Mouse (Mus musculus) midbrain, embryonic 13.5 days (tissue): Measurements from ENCODE around the gene Nhlrc1. TPM values are rescaled to one million over a fixed set of nuclear protein-coding genes. Genes with fewer than 3 reads are reported as not detected.

Experiments used
- ATAC-seq: fragments of 200-750 bp; cut with Nextera tagmentation; 2 replicates; pipeline ENCODE4 v1.8.0; 2017; ENCODE audit warnings: mild to moderate bottlenecking, moderate TSS enrichment, moderate library complexity
- H3K27ac ChIP-seq: fragments of 300-500 bp; sonication (generic); 2 replicates; pipeline ENCODE4 v1.5.1; 2015; ENCODE audit warnings: inconsistent platforms, mild to moderate bottlenecking, moderate library complexity
- H3K27me3 ChIP-seq: fragments of 300-500 bp; sonication (generic); 2 replicates; pipeline ENCODE4 v1.6.1; 2015; ENCODE audit warnings: mild to moderate bottlenecking, inconsistent platforms
- H3K36me3 ChIP-seq: fragments of 300-500 bp; sonication (generic); 2 replicates; pipeline ENCODE4 v1.6.1; 2015; ENCODE audit warnings: mild to moderate bottlenecking, inconsistent platforms
- H3K4me1 ChIP-seq: fragments of 300-500 bp; sonication (generic); replicated peaks from 2 replicates; pipeline ENCODE4 v1.6.1; 2015; ENCODE audit warnings: inconsistent platforms
- H3K4me2 ChIP-seq: fragments of 300-500 bp; sonication (generic); replicated peaks from 2 replicates; pipeline ENCODE4 v1.6.1; 2015; ENCODE audit warnings: moderate library complexity, mild to moderate bottlenecking, inconsistent platforms
- H3K4me3 ChIP-seq: fragments of 300-500 bp; sonication (generic); replicated peaks from 2 replicates; pipeline ENCODE4 v1.5.1; 2015; ENCODE audit warnings: mild to moderate bottlenecking, inconsistent platforms
- H3K9ac ChIP-seq: fragments of 300-500 bp; sonication (generic); replicated peaks from 2 replicates; pipeline ENCODE4 v1.6.1; 2015; ENCODE audit warnings: mild to moderate bottlenecking, inconsistent platforms
- H3K9me3 ChIP-seq: fragments of 300-500 bp; sonication (generic); 2 replicates; pipeline ENCODE4 v1.6.1; 2016; ENCODE audit warnings: mild to moderate bottlenecking, inconsistent platforms
- WGBS: fragments of 180-500 bp; shearing (Covaris S2); methylation state at CpG from one replicate; pipeline ENCODE4 v1.1.7; 2015; 5-methylcytosine and 5-hydroxymethylcytosine counted together
- polyA plus RNA-seq: library from polyadenylated mRNA; unstranded; fragments of >200 nt; fragmentation: Nextera tagmentation; extraction: Ambion mirVana; gene quantifications from 2 replicates; pipeline ENCODE4 v1.2.1, GENCODE M21; 2015

Gene Nhlrc1
- 10.1 and 12.2 TPM in 2 replicates for polyA plus RNA-seq

- H3K9me3 ChIP-seq, result peaks cover 18% of the 10 kb centered on the region
Measured at GRCm38 (mm10) chr13:47014334-47015194, at the start of gene Nhlrc1. Nhlrc1 (minus strand) TSS chr13:47014850.

GRCm38 (mm10) chr13:47063985-47064760 is 49.5 kb upstream of the Nhlrc1 start:
- peaks cover 90% of the 10 kb centered on the region for H3K36me3 ChIP-seq
- 83% methylated on average over 15 of the region's 15 CpGs for WGBS

More at GRCm38 (mm10) chr13:47014334-47015194, at the start of gene Nhlrc1:
- peak; percentile 91 for ATAC-seq
- peaks cover 11% of the 10 kb centered on the region; the same call in 1 of the 2 replicates for H3K4me1 ChIP-seq
- peaks cover 6% of the 10 kb centered on the region; the same call in 1 of the 2 replicates for H3K27me3 ChIP-seq
- H3K4me3 ChIP-seq, result peak within 1 kb of the TSS; percentile 63
- peaks cover 12% of the 10 kb centered on the region for H3K36me3 ChIP-seq
- peak within 1 kb of the TSS; percentile 95 for H3K4me2 ChIP-seq
- no peak within 1 kb of the TSS for H3K27ac ChIP-seq
- H3K9ac ChIP-seq, result peak within 1 kb of the TSS; percentile 69
- WGBS, result 2% methylated on average over 65 of the region's 73 CpGs

DNA sequence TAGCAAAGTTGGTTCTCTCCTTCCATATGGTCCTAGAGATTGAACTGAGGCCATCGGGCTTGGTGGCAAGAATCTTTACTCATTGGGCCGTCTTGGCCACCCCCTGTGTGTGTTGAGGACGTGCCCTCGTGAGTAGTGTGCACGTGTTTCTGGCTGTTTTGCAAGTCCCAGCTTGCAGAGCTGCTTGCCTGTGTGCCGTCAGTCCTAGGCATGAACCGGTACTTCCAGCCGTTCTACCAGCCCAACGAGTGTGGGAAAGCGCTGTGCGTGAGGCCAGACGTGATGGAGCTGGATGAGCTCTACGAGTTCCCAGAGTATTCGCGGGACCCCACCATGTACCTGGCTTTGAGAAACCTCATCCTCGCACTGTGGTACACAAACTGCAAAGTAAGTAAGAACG is 48.1 kb upstream of the Nhlrc1 start:
- Histone ChIP-seq H3K27me3 (no peaks in the 10 kb centered on the region), H3K4me1 (no peaks in the 10 kb centered on the region), H3K9me3 (no peaks in the 10 kb centered on the region), H3K27ac (no peak overlapping the region), H3K4me2 (no peak overlapping the region), H3K4me3 (no peak overlapping the region), H3K9ac (no peak overlapping the region), H3K36me3 (peaks cover 91% of the 10 kb centered on the region)
- no peak for ATAC-seq
- 94% methylated on average over 17 of the region's 17 CpGs for WGBS

More at GRCm38 (mm10) chr13:47063985-47064760, 49.5 kb upstream of the Nhlrc1 start:
- ATAC-seq, result no peak
- H3K4me1 ChIP-seq, result no peaks in the 10 kb centered on the region
- H3K27ac ChIP-seq, result no peak overlapping the region
- H3K4me2 ChIP-seq, result no peak overlapping the region
- H3K9me3 ChIP-seq, result no peaks in the 10 kb centered on the region
- H3K27me3 ChIP-seq, result no peaks in the 10 kb centered on the region
- no peak overlapping the region for H3K9ac ChIP-seq
- H3K4me3 ChIP-seq, result no peak overlapping the region

DNA sequence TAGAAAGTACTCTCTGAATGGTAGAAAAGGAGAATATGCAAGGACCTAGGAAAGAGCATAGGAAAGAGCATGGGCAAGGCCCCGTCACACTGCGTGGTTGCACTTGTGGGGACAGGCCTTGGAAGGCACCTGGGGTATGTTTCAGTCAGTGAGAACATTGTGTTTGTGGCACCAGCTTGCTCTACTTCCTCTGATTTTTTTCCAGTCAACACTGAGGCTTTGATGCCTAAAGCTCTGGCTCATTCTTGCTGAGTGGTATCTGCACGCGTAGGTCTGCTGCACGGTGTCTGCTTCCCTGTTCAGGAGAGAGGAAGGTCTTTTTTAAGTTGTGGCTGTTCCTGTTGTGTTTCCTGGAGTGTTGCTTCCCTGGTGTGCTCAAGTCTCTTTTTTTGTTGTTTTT is 42.1 kb upstream of the Nhlrc1 start:
- 98% methylated on average over 5 of the region's 5 CpGs for WGBS
- no peak overlapping the region for H3K4me3 ChIP-seq
- no peak overlapping the region for H3K27ac ChIP-seq
- no peak for ATAC-seq
- H3K4me1 ChIP-seq, result no peaks in the 10 kb centered on the region
- no peak overlapping the region for H3K4me2 ChIP-seq
- peaks cover 88% of the 10 kb centered on the region for H3K36me3 ChIP-seq
- no peaks in the 10 kb centered on the region for H3K9me3 ChIP-seq
- no peak overlapping the region for H3K9ac ChIP-seq
- no peaks in the 10 kb centered on the region for H3K27me3 ChIP-seq

- Histone ChIP-seq H3K9me3 (no peaks in the 10 kb centered on the region), H3K9ac (no peak overlapping the region), H3K36me3 (peaks cover 87% of the 10 kb centered on the region), H3K4me1 (no peaks in the 10 kb centered on the region), H3K27me3 (no peaks in the 10 kb centered on the region), H3K4me2 (no peak overlapping the region), H3K27ac (no peak overlapping the region), H3K4me3 (no peak overlapping the region)
- WGBS, result 95% methylated on average over 11 of the region's 11 CpGs
- ATAC-seq, result no peak
Measured at GRCm38 (mm10) chr13:47056126-47056525, 41.5 kb upstream of the Nhlrc1 start.

DNA sequence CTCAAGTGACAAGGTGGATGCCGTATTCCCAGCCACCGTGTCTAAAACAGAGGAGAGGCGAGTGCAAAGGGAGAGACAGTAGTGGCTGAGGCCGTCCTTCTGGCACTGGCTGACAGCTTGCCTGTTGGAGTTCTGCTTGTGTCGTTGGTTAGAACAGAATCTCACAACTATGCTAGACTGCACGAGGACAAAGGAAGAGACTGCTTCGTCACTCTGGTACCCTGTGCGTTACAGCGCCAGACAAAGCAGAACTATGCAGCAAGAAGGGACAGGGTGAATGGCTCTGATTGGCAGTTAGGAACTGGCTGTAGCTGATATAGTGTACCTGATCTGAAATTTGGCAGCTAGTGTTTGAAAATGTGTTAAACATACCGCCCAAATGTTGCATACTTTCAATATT is 39.3 kb upstream of the Nhlrc1 start:
- Histone ChIP-seq H3K9me3 (no peaks in the 10 kb centered on the region), H3K27me3 (no peaks in the 10 kb centered on the region), H3K4me1 (no peaks in the 10 kb centered on the region), H3K4me2 (no peak overlapping the region), H3K27ac (no peak overlapping the region), H3K36me3 (peaks cover 87% of the 10 kb centered on the region), H3K4me3 (no peak overlapping the region), H3K9ac (no peak overlapping the region)
- ATAC-seq, result no peak
- 34% methylated on average over 10 of the region's 10 CpGs for WGBS

DNA sequence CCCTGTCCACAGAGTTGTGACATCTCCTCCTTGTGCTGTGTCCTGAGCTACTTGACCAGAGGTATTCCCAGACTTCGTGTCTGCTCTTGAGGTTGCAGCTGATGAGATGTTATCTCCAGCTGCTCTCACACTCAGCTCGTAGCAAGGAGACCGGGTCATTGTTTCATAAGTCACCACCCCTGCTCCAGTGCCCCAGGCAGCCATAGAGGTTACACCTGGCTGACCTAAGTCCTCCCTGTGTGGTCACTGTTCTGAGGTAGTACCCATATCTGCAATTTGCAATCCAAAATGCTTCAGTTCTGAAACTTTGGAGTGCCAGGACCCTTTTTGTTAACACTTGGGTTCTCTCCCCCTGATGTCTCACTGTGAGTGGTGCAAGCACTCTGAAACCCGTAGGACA is 35.4 kb upstream of the Nhlrc1 start:
- Histone ChIP-seq H3K4me1 (peaks cover 8% of the 10 kb centered on the region; the same call in 1 of the 2 replicates), H3K9ac (no peak overlapping the region), H3K27me3 (no peaks in the 10 kb centered on the region), H3K9me3 (no peaks in the 10 kb centered on the region), H3K4me2 (no peak overlapping the region), H3K27ac (no peak overlapping the region), H3K36me3 (peaks cover 59% of the 10 kb centered on the region), H3K4me3 (no peak overlapping the region)
- 89% methylated on average over 4 of the region's 4 CpGs for WGBS
- ATAC-seq, result no peak

DNA sequence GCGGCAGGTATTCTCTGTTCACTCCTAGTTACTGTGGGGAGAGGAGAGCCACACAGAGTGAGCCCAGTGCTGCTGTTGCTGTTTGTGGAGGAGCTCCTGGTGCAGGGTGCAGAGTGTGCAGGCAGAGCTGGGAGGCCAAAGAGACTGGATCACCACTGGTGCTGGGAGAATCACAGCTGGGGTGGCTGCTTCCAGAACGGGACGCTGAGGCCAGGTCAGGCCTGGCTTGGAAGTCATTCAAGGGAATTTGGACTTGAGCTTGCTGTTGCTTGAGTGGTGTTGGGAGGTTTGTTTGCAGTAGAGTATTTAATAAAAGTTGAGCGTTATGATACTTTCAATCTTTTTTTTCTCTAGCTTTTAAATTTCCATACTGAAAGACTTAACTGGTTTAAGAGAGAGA is 33.3 kb upstream of the Nhlrc1 start:
- Histone ChIP-seq H3K27ac (no peak overlapping the region), H3K4me1 (peaks cover 19% of the 10 kb centered on the region), H3K9ac (no peak overlapping the region), H3K9me3 (no peaks in the 10 kb centered on the region), H3K4me2 (no peak overlapping the region), H3K36me3 (peaks cover 45% of the 10 kb centered on the region), H3K27me3 (no peaks in the 10 kb centered on the region), H3K4me3 (no peak overlapping the region)
- WGBS, result 90% methylated on average over 4 of the region's 4 CpGs
- no peak for ATAC-seq

- peak within 1 kb of the TSS; percentile 69 for H3K27ac ChIP-seq
- 17% methylated on average over 10 of the region's 10 CpGs for WGBS
- no peak for ATAC-seq
Measured at GRCm38 (mm10) chr13:47044617-47044947, 29.9 kb upstream of the Nhlrc1 start, which contains the start of gene Tpmt. Tpmt (minus strand) TSS chr13:47044737.

DNA sequence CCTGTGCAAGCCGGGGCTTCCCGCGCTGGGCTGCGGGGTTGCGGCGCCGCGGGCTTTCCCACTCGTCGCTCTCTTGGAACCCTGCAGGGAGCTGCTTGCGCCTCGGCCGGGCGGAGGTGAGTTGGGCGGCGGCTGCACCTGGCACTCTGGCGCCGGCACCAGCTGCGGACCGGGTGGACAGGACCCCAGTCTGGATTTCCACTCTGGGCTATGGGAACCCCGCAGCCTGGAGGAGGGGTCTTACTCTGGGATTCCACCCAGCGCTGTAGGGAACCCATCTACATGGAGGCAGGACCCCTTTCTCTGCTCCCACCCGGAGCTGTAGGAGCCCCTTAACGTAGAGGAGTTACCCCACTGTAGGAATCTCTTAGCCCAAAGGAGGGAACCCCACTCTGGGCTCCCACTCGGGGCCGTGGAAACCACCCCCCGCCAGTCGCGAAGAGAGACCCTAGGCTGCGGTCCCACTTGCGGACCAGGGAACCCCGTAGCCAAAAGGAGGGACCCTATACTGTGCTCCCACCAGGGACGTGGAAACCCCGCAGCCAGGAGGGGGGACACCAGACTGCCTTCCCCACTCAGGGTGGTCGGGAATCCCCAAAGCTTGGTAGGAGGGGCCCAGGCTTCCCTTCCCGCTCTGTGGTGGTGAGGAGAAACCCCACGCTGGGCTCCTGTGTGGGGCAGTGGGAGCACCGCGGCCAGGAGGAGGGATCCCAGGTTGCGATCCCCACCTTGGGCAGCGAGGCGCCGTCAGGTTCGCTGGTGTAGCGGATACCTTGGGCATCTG is 29.4 kb upstream of the Nhlrc1 start:
- H3K4me2 ChIP-seq, result peak overlapping the region; percentile 99
- H3K27ac ChIP-seq, result peak overlapping the region; percentile 69
- peaks cover 31% of the 10 kb centered on the region for H3K4me1 ChIP-seq
- H3K36me3 ChIP-seq, result peaks cover 6% of the 10 kb centered on the region
- peak overlapping the region; percentile 80 for H3K9ac ChIP-seq
- no peaks in the 10 kb centered on the region for H3K9me3 ChIP-seq
- ATAC-seq, result peak; percentile 63
- 2% methylated on average over 45 of the region's 45 CpGs for WGBS
- H3K4me3 ChIP-seq, result peak overlapping the region; percentile 79
- no peaks in the 10 kb centered on the region for H3K27me3 ChIP-seq

More at GRCm38 (mm10) chr13:47044617-47044947, 29.9 kb upstream of the Nhlrc1 start, which contains the start of gene Tpmt:
- Histone ChIP-seq H3K4me1 (peaks cover 31% of the 10 kb centered on the region), H3K9me3 (no peaks in the 10 kb centered on the region), H3K9ac (peak within 1 kb of the TSS; percentile 80), H3K27me3 (no peaks in the 10 kb centered on the region), H3K36me3 (peaks cover 12% of the 10 kb centered on the region), H3K4me2 (peak within 1 kb of the TSS; percentile 99), H3K4me3 (peak within 1 kb of the TSS; percentile 79)

- Histone ChIP-seq H3K9ac (peak within 1 kb of the TSS; percentile 80), H3K4me1 (peaks cover 31% of the 10 kb centered on the region), H3K36me3 (no peaks in the 10 kb centered on the region), H3K4me2 (peak within 1 kb of the TSS; percentile 99), H3K4me3 (peak within 1 kb of the TSS; percentile 79), H3K9me3 (no peaks in the 10 kb centered on the region), H3K27me3 (no peaks in the 10 kb centered on the region), H3K27ac (peak within 1 kb of the TSS; percentile 69)
- ATAC-seq, result peak; percentile 96
- 1% methylated on average over 48 of the region's 48 CpGs for whole genome bisulfite sequencing
Measured at GRCm38 (mm10) chr13:47043030-47043680, 28.5 kb upstream of the Nhlrc1 start, which contains the start of gene Kdm1b. Kdm1b (plus strand) TSS chr13:47043499.
